Mouse (Mus musculus) intestine, postnatal 0 days (tissue): ENCODE measurements around the gene Ncaph. TPM values are rescaled to one million over a fixed set of nuclear protein-coding genes. Genes with fewer than 3 reads are reported as not detected.
"Not testable (repeated sequence)": the region's sequence is repeated elsewhere in the genome, so short reads cannot be mapped to it uniquely, and the experiment has no call there.

Source experiments
- ATAC-seq: fragments of 200-750 bp; cut with Nextera tagmentation; 2 replicates; pipeline ENCODE4 v1.8.0; 2017; ENCODE audit warnings: mild to moderate bottlenecking, moderate TSS enrichment, moderate library complexity
- H3K27ac ChIP-seq: fragments of 300-500 bp; sonication (generic); 2 replicates; pipeline ENCODE4 v1.5.1; 2014; ENCODE audit warnings: mild to moderate bottlenecking, low read depth, low read length, moderate library complexity
- H3K27me3 ChIP-seq: fragments of 300-500 bp; sonication (generic); replicated peaks from 2 replicates; pipeline ENCODE4 v1.6.1; 2014; ENCODE audit warnings: low read length, mixed read lengths; ENCODE audit not compliant: control insufficient read depth, insufficient read depth
- H3K36me3 ChIP-seq: fragments of 300-500 bp; sonication (generic); 2 replicates; pipeline ENCODE4 v1.6.1; 2014; ENCODE audit warnings: mild to moderate bottlenecking, moderate library complexity; ENCODE audit not compliant: control insufficient read depth, insufficient read depth
- H3K4me1 ChIP-seq: fragments of 300-500 bp; sonication (generic); replicated peaks from 2 replicates; pipeline ENCODE4 v1.6.1; 2014; ENCODE audit warnings: antibody characterized with exemption, low read length, mixed read lengths; ENCODE audit not compliant: control insufficient read depth, insufficient read depth
- H3K4me2 ChIP-seq: fragments of 300-500 bp; sonication (generic); replicated peaks from 2 replicates; pipeline ENCODE4 v1.6.1; 2014; ENCODE audit warnings: low read depth, mild to moderate bottlenecking, moderate library complexity
- H3K4me3 ChIP-seq: fragments of 300-500 bp; sonication (generic); 2 replicates; pipeline ENCODE4 v1.5.1; 2014; ENCODE audit warnings: low read depth, low read length
- H3K9ac ChIP-seq: fragments of 300-500 bp; sonication (generic); 2 replicates; pipeline ENCODE4 v1.6.1; 2014; ENCODE audit warnings: mild to moderate bottlenecking, low read depth, low read length
- H3K9me3 ChIP-seq: fragments of 300-500 bp; sonication (generic); 2 replicates; pipeline ENCODE4 v1.6.1; 2016; ENCODE audit warnings: mixed run types; ENCODE audit not compliant: control insufficient read depth
- CTCF ChIP-seq: sonication (generic); IDR thresholded peaks from 2 replicates; pipeline ENCODE4 v1.5.1; 2016; ENCODE audit warnings: low read depth, mild to moderate bottlenecking, control low read depth, antibody characterized with exemption, moderate library complexity
- WGBS: fragments of 180-500 bp; shearing (Covaris S2); extraction: QIAGEN DNeasy Blood & Tissue Kit; methylation state at CpG from one replicate; pipeline ENCODE4 v1.1.7; 2014; 5-methylcytosine and 5-hydroxymethylcytosine counted together
- polyA plus RNA-seq: library from polyadenylated mRNA; unstranded; fragments of >200 nt; fragmentation: Nextera tagmentation; extraction: Ambion mirVana; gene quantifications from 2 replicates; pipeline ENCODE4 v1.2.1, GENCODE M21; 2015

The Ncaph gene
- polyA plus RNA-seq, 1 experiment from 2014 or later, result 15.1 TPM

GRCm38 (mm10) chr2:127138449-127138848 is 4.7 kb upstream of the Ncaph start:
- no peak for ATAC-seq
- no peak for TF ChIP-seq CTCF
- H3K4me2 ChIP-seq, result no peak overlapping the region
- 0 out of 2 replicates have a peak, but pooled peaks cover 4% of the 10 kb centered on the region for H3K4me1 ChIP-seq
- 74% methylated on average over 4 of the region's 4 CpGs for WGBS
- no peak overlapping the region for H3K4me3 ChIP-seq
- H3K9me3 ChIP-seq, result no peaks in the 10 kb centered on the region
- H3K27ac ChIP-seq, result no peak overlapping the region
- no peaks in the 10 kb centered on the region for H3K27me3 ChIP-seq
- peaks cover 10% of the 10 kb centered on the region; the same call in 1 of the 2 replicates for H3K36me3 ChIP-seq
- H3K9ac ChIP-seq, result no peak overlapping the region

- Histone ChIP-seq H3K4me1 (0 out of 2 replicates have a peak, but pooled peaks cover 4% of the 10 kb centered on the region), H3K36me3 (peaks cover 10% of the 10 kb centered on the region; the same call in 1 of the 2 replicates), H3K4me3 (no peak overlapping the region), H3K27ac (no peak overlapping the region), H3K4me2 (no peak overlapping the region), H3K27me3 (no peaks in the 10 kb centered on the region), H3K9me3 (no peaks in the 10 kb centered on the region), H3K9ac (no peak overlapping the region)
- 55% methylated on average over 10 of the region's 10 CpGs for WGBS
- no peak for TF ChIP-seq CTCF
- ATAC-seq, result no peak
Observed at GRCm38 (mm10) chr2:127137838-127138420, 4.2 kb upstream of the Ncaph start.

- H3K27ac ChIP-seq, result no peak overlapping the region
- H3K4me3 ChIP-seq, result no peak overlapping the region
- no peaks in the 10 kb centered on the region for H3K9me3 ChIP-seq
- 0 out of 2 replicates have a peak overlapping the region, but pooled peaks have one; percentile 1 for H3K4me2 ChIP-seq
- no peak for TF ChIP-seq CTCF
- no peak overlapping the region for H3K9ac ChIP-seq
- WGBS, result 7% methylated on average over 5 of the region's 5 CpGs
- peaks cover 10% of the 10 kb centered on the region; the same call in 1 of the 2 replicates for H3K36me3 ChIP-seq
- peak; percentile 39; the same call in 1 of the 2 replicates for ATAC-seq
- H3K27me3 ChIP-seq, result no peaks in the 10 kb centered on the region
- H3K4me1 ChIP-seq, result 0 out of 2 replicates have a peak, but pooled peaks cover 4% of the 10 kb centered on the region
Observed at GRCm38 (mm10) chr2:127136979-127137378, 3.2 kb upstream of the Ncaph start.

- ATAC-seq, H3K27ac ChIP-seq, H3K4me3 ChIP-seq, H3K4me2 ChIP-seq, H3K9me3 ChIP-seq, H3K9ac ChIP-seq, H3K36me3 ChIP-seq, H3K4me1 ChIP-seq, H3K27me3 ChIP-seq: not testable (repeated sequence)
- WGBS, result 35% methylated on average over 2 of the region's 3 CpGs
- peak; percentile 51 for TF ChIP-seq CTCF
Observed at GRCm38 (mm10) chr2:127135255-127135654, 1.5 kb upstream of the Ncaph start.

GRCm38 (mm10) chr2:127131353-127131752 is 2.4 kb downstream of the Ncaph start:
- Histone ChIP-seq H3K36me3 (peaks cover 5% of the 10 kb centered on the region; the same call in 1 of the 2 replicates), H3K27ac (no peak overlapping the region), H3K9me3 (no peaks in the 10 kb centered on the region), H3K27me3 (no peaks in the 10 kb centered on the region), H3K4me3 (no peak overlapping the region), H3K4me1 (no peaks in the 10 kb centered on the region), H3K9ac (no peak overlapping the region), H3K4me2 (no peak overlapping the region)
- 48% methylated on average over 8 of the region's 8 CpGs for WGBS
- no peak for ATAC-seq
- no peak for TF ChIP-seq CTCF

GRCm38 (mm10) chr2:127128926-127129325 is 4.8 kb downstream of the Ncaph start:
- WGBS, result 80% methylated on average over 5 of the region's 5 CpGs
- ATAC-seq, result no peak
- TF ChIP-seq CTCF, result no peak
- no peak overlapping the region for H3K9ac ChIP-seq
- no peak overlapping the region for H3K27ac ChIP-seq
- no peak overlapping the region for H3K4me2 ChIP-seq
- H3K27me3 ChIP-seq, result no peaks in the 10 kb centered on the region
- H3K4me3 ChIP-seq, result no peak overlapping the region
- peaks cover 29% of the 10 kb centered on the region for H3K36me3 ChIP-seq
- no peaks in the 10 kb centered on the region for H3K4me1 ChIP-seq
- H3K9me3 ChIP-seq, result no peaks in the 10 kb centered on the region
